Mouse (Mus musculus) testis, adult 2 months (tissue): ENCODE results near the gene Tmem156.

Experiments used
- CTCF ChIP-seq: fragments of 200-500 bp; IDR thresholded peaks from 2 replicates; pipeline ENCODE4 v1.5.1; 2012; ENCODE audit warnings: low read depth, mild to moderate bottlenecking, inconsistent platforms, low read length, moderate library complexity; ENCODE audit not compliant: control insufficient read depth, insufficient read depth, insufficient replicate concordance
- POLR2A ChIP-seq: fragments of 200-500 bp; IDR thresholded peaks from 2 replicates; pipeline ENCODE4 v1.6.1; 2012; ENCODE audit warnings: low read depth, mild to moderate bottlenecking, inconsistent platforms, low read length, moderate library complexity; ENCODE audit not compliant: control insufficient read depth

DNA sequence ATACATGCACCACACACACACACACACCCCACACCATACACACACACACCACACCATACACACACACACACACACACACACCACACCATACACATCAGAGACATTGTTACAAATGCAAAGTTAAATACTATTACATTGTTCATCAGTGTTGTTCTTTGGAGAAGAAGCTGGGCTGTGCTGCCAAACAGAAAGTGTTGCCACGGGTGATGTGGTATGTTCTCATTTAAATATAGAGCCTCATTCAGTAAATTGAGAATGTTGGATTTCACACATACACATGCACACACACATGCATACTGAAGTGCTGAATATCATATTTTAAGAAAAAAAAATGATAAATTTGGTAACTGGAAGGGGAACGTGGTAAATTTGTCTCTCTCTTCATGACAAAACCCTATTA lies 67.3 kb downstream of the Tmem156 start:
- TF ChIP-seq CTCF: no peak
- TF ChIP-seq POLR2A: no peak
